Mouse (Mus musculus): ENCODE results near the gene Sarm1. TPM values are rescaled to one million over a fixed set of nuclear protein-coding genes. Genes with fewer than 3 reads are reported as not detected.

The Sarm1 gene
- polyA plus RNA-seq, 1 experiment from 2014 or later = 0.25 TPM

DNA sequence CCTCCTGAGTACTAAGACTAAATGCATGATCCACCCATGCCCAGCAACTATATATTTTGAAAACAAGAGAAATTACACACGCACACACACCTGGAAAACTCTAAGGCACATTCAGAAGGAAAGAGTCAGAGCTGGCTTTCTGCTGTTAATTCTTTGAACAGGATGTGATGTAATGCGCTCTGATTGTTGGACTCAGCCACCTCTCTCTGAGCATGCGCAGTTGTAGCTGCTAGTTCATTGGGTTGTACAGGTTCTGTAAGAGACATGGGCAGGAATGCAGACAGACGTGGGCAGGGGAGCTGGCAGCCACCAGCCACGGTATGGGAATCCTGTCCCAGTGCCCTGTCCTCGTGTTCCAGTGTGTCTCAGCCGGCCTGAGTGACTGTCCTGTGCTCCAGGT lies 43.3 kb downstream of the Sarm1 start:
- no peaks in the 10 kb centered on the region for H3K36me3 ChIP-seq
- no peak overlapping the region for H3K27ac ChIP-seq
- H3K9ac ChIP-seq = no peak overlapping the region
- ATAC-seq = no peak
- no peak overlapping the region for H3K4me2 ChIP-seq
- no peaks in the 10 kb centered on the region for H3K4me1 ChIP-seq
- 57% methylated on average over 7 of the region's 7 CpGs for WGBS (ENCODE audit: insufficient replicate concordance)
- H3K4me3 ChIP-seq = no peak overlapping the region
- peaks cover 40% of the 10 kb centered on the region for H3K27me3 ChIP-seq (replicated peaks)
- no peaks in the 10 kb centered on the region for H3K9me3 ChIP-seq (replicated peaks)

DNA sequence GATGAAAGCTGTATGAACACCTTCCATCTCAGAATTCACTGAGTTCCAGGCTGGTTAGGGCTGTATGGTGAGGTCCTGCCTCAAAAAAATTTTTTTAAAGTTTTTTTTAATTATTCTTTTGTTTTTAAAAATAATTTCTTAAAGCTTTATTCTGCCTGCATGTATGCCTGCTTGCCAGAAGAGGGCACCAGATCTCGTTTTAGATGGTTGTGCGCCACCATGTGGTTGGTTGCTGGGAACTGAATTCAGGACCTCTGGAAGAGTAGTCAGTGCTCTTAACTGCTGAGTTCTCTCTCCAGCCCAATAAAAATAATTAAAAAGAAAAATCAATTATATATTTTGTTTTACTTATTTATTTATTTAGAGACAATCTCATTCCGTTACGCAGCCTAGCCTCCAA lies 43.9 kb downstream of the Sarm1 start:
- no peak overlapping the region for H3K9ac ChIP-seq

DNA sequence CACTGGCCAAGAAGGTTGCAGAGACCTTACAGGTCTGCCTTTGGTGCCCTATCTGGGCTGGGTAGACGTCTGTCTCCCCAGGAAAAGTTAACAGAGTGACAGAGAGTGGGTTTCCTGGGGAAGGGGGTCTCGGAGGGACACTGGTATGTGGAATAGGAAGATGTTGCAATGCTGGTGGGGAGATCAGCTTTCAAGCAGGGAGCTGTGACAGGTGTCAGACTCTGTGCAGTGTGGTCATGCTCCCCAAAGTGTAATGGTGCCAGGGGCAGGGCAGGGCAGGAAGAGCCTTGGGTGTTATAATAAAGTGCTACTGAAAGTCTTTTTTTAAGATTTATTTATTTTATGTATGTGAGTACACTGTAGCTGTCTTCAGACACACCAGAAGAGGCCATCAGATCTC lies 47.2 kb downstream of the Sarm1 start:
- no peak overlapping the region for H3K4me3 ChIP-seq
- H3K4me2 ChIP-seq = no peak overlapping the region
- no peaks in the 10 kb centered on the region for H3K9me3 ChIP-seq (replicated peaks)
- no peaks in the 10 kb centered on the region for H3K36me3 ChIP-seq
- H3K27me3 ChIP-seq (replicated peaks) = peaks cover 27% of the 10 kb centered on the region
- WGBS (ENCODE audit: insufficient replicate concordance) = 14% methylated on average over 2 of the region's 2 CpGs
- no peak for ATAC-seq
- no peak overlapping the region for H3K9ac ChIP-seq
- H3K27ac ChIP-seq = no peak overlapping the region
- no peaks in the 10 kb centered on the region for H3K4me1 ChIP-seq

More for the DNA sequence above, 43.9 kb downstream of the Sarm1 start:
- Histone ChIP-seq H3K27ac (no peak overlapping the region), H3K4me1 (no peaks in the 10 kb centered on the region), H3K36me3 (no peaks in the 10 kb centered on the region), H3K4me2 (no peak overlapping the region), H3K4me3 (no peak overlapping the region), H3K9me3 (replicated peaks) (no peaks in the 10 kb centered on the region), H3K27me3 (replicated peaks) (peaks cover 40% of the 10 kb centered on the region)
- WGBS (ENCODE audit: insufficient replicate concordance) = 6% methylated on average over 4 of the region's 4 CpGs
- no peak for ATAC-seq

DNA sequence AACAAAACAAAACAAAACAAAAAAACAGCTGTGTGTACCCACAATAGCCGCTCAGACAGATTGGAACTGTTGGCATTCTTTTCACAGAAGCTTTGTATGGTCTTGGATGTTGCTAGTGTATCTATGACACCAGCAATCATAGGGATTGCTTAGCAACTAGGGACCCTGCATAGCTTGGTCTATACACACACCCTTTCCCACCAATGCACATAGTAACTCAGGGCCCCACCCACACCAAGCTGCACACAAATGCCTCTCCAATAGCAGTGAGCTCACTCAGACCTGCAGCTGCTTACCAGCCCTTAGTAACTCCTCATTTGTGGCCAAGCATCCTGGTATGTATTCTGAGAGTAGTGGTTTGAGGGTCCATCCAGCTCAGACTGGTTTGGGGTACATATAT lies 49.3 kb downstream of the Sarm1 start:
- 91% methylated on average over 1 of the region's 1 CpGs for WGBS (ENCODE audit: insufficient replicate concordance)
- Histone ChIP-seq H3K4me2 (no peak overlapping the region), H3K9ac (no peak overlapping the region), H3K36me3 (no peaks in the 10 kb centered on the region), H3K9me3 (replicated peaks) (no peaks in the 10 kb centered on the region), H3K4me1 (no peaks in the 10 kb centered on the region), H3K4me3 (no peak overlapping the region), H3K27me3 (replicated peaks) (peaks cover 22% of the 10 kb centered on the region), H3K27ac (no peak overlapping the region)
- ATAC-seq = no peak

DNA sequence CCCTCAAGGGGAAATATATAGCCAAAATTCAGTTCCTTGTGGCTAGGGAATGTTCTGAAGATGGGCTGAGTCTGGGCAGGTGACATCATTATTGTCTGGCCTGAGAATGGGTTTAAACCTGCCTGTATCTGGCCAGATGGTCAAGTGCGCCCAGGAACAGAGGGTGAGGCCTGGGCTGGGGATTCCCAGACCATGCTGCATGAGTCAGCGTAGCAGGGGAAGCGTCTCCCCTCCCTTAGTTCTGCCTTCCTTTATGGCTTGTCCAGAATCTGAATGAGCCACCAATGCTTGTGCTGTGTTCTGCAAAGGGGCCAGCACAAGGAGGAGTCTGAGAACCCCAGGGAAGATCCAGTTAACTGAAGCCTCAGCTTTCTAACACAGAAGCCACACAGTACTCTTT lies 50.4 kb downstream of the Sarm1 start:
- Histone ChIP-seq H3K27ac (no peak overlapping the region), H3K9ac (no peak overlapping the region), H3K9me3 (replicated peaks) (no peaks in the 10 kb centered on the region), H3K27me3 (replicated peaks) (peaks cover 15% of the 10 kb centered on the region), H3K36me3 (no peaks in the 10 kb centered on the region), H3K4me2 (no peak overlapping the region), H3K4me3 (no peak overlapping the region), H3K4me1 (no peaks in the 10 kb centered on the region)
- 32% methylated on average over 3 of the region's 3 CpGs for WGBS (ENCODE audit: insufficient replicate concordance)
- no peak for ATAC-seq

DNA sequence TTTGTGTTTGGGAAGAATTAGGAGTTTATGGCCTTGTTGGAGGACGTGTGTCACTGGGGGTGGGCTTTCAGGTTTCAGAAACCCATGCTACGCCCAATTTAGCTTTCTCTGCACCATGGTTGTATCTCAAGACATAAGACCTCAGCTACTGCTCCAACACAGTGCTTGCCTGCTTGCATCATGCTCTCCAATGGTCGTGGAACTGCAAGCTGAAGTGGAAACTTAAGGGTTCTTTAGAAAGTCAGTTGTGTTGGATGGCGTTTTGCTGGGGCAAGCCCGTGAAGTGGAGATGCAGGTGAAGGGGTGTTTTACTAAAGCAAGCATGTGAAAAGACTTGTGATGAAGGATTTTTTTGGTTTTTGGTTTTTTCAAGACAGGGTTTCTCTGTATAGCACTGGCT lies 54.4 kb downstream of the Sarm1 start:
- 67% methylated on average over 5 of the region's 5 CpGs for WGBS (ENCODE audit: insufficient replicate concordance)
- no peak for ATAC-seq

DNA sequence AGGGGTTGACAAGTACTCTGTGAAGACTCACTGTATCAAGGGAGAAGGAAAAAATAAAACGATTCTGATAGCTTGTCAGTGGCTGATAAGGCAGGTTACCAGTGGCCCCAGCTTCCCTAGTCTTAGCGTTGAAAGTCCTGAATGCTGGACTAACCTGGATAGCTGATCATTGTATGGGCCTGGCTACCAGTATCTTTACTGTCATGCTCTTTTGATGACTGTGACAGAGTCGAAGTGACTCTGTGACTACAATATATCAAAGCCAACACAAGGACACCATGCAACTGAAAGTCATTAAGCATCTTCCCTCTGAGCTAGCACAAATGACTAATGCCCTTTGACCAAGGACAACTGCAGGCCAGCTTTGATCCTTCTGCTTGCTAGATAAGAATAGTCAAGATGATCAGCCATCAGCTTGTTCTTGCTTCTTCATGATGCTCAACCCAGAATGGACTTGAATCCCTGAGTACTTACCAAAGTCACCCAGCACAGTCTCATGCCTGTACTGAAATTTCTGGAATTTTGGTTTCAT lies 59.1 kb downstream of the Sarm1 start:
- 39% methylated on average over 3 of the region's 3 CpGs for WGBS (ENCODE audit: insufficient replicate concordance)
- Histone ChIP-seq H3K9ac (no peak overlapping the region), H3K4me1 (0 out of 2 replicates have a peak, but pooled peaks cover 6% of the 10 kb centered on the region), H3K4me2 (no peak overlapping the region), H3K27me3 (replicated peaks) (peaks cover 10% of the 10 kb centered on the region; the same call in 1 of the 2 replicates), H3K4me3 (no peak overlapping the region), H3K27ac (no peak overlapping the region), H3K9me3 (replicated peaks) (no peaks in the 10 kb centered on the region), H3K36me3 (no peaks in the 10 kb centered on the region)
- no peak for ATAC-seq

More for the DNA sequence above, 54.4 kb downstream of the Sarm1 start:
- Histone ChIP-seq H3K4me2 (no peak overlapping the region), H3K4me3 (no peak overlapping the region), H3K36me3 (no peaks in the 10 kb centered on the region), H3K9ac (no peak overlapping the region), H3K4me1 (no peaks in the 10 kb centered on the region), H3K9me3 (replicated peaks) (no peaks in the 10 kb centered on the region), H3K27me3 (replicated peaks) (no peaks in the 10 kb centered on the region; the same call in 1 of the 2 replicates), H3K27ac (no peak overlapping the region)

DNA sequence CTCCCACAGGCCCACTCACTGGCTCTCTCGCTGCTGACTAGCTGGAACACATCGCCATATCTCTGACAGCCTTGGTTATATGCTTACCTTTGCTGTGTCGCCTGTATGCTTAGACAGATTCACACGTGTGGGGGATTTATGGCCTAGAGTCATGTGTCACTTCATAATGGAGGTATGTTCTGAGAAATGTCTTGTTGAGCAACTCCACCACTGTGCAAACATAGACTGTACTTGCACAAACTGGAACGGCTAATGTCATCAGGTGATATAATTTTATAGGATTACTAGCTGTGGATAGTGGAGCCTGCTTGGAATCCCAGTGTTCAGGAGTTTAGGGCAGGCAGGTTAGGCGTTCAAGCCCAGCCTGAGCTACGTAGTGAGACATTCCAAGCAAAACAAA lies 60.4 kb downstream of the Sarm1 start:
- 0 out of 2 replicates have a peak, but pooled peaks cover 6% of the 10 kb centered on the region for H3K4me1 ChIP-seq
- H3K27ac ChIP-seq = no peak overlapping the region
- H3K9ac ChIP-seq = no peak overlapping the region
- H3K9me3 ChIP-seq (replicated peaks) = no peaks in the 10 kb centered on the region
- no peak overlapping the region for H3K4me3 ChIP-seq
- H3K36me3 ChIP-seq = no peaks in the 10 kb centered on the region
- 68% methylated on average over 7 of the region's 7 CpGs for WGBS (ENCODE audit: insufficient replicate concordance)
- ATAC-seq = no peak
- H3K27me3 ChIP-seq (replicated peaks) = peaks cover 10% of the 10 kb centered on the region; the same call in 1 of the 2 replicates
- no peak overlapping the region for H3K4me2 ChIP-seq

DNA sequence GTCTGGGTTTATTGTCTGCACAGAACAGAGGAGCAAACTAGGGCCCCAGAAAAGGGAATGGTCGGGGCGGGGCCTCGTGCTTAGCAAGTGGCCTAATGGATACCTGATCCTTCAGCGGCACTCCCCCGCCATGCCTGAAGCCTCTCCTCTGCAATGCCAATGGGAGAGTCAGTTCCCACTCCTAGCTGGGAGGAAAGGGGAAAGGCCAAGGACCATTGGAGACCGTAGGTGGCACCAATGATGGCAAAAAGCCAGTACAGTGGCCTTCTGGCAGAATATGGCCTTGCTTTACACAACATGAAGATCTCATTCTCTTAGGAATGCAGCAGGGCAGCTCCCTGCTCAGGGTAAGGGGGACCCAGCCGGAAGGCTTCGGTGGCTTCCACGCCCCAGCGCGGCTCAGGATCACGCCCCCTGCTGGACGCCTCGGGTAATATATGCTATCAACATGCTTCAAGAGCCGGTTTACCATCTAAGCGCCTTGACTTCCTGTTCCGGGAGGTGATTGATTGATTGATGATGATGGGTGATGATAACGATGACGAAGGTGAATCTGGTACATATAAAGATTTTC lies 61.7 kb downstream of the Sarm1 start:
- H3K27ac ChIP-seq = no peak overlapping the region
- peaks cover 10% of the 10 kb centered on the region; the same call in 1 of the 2 replicates for H3K27me3 ChIP-seq (replicated peaks)
- no peak for ATAC-seq
- no peak overlapping the region for H3K4me3 ChIP-seq
- H3K4me1 ChIP-seq = 0 out of 2 replicates have a peak, but pooled peaks cover 9% of the 10 kb centered on the region
- H3K36me3 ChIP-seq = no peaks in the 10 kb centered on the region
- H3K9me3 ChIP-seq (replicated peaks) = no peaks in the 10 kb centered on the region
- no peak overlapping the region for H3K9ac ChIP-seq
- WGBS (ENCODE audit: insufficient replicate concordance) = 7% methylated on average over 19 of the region's 19 CpGs
- H3K4me2 ChIP-seq = peak overlapping the region; percentile 11

DNA sequence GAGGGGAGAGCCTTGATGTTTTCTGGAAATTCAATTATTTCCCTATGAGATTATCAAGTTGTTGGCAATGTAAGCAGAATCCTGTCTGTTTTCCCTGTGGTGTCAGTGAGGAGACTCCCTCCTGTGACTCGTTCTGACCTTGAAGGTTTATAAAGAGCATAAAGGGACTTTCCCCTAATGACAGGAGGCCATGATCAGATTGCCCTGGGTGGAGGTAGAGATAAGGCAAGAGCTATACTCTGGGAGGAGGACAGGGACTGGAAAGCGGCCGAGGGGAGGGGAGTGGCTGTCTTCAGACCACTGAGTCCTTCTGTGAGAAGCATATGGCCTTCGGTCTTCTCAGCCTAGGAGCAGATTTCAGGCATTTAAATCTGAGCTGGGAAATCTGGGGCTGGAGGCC lies 63.5 kb downstream of the Sarm1 start:
- H3K27ac ChIP-seq = no peak overlapping the region
- no peak overlapping the region for H3K4me2 ChIP-seq
- ATAC-seq = no peak
- H3K9ac ChIP-seq = no peak overlapping the region
- H3K4me3 ChIP-seq = no peak overlapping the region
- peaks cover 10% of the 10 kb centered on the region; the same call in 1 of the 2 replicates for H3K27me3 ChIP-seq (replicated peaks)
- no peaks in the 10 kb centered on the region for H3K36me3 ChIP-seq
- H3K4me1 ChIP-seq = 0 out of 2 replicates have a peak, but pooled peaks cover 9% of the 10 kb centered on the region
- WGBS (ENCODE audit: insufficient replicate concordance) = 32% methylated on average over 4 of the region's 4 CpGs
- no peaks in the 10 kb centered on the region for H3K9me3 ChIP-seq (replicated peaks)

DNA sequence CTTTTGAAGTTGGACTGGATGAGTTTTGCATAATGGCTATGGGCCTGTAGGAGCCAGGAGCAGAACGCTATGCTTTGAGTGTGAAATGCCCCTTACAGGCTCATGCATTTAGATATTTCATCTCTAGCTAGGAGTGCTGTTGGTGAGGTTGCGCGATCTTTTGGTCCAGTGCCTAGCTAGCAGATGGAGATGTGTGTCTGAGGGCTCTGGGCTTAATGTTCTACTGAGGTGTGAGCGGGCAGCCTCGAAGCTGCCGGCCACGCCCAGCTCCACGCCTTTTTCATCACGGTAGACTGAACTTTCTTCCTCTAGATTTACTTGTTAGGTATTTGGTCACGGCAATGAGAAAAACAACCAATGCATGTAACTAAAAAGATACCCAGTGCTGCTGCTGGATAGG lies 66.4 kb downstream of the Sarm1 start:
- WGBS (ENCODE audit: insufficient replicate concordance) = 75% methylated on average over 10 of the region's 10 CpGs
- no peaks in the 10 kb centered on the region for H3K36me3 ChIP-seq
- no peaks in the 10 kb centered on the region for H3K9me3 ChIP-seq (replicated peaks)
- ATAC-seq = no peak
- H3K27ac ChIP-seq = no peak overlapping the region
- H3K4me2 ChIP-seq = no peak overlapping the region
- no peak overlapping the region for H3K4me3 ChIP-seq
- peaks cover 10% of the 10 kb centered on the region for H3K27me3 ChIP-seq (replicated peaks)
- 0 out of 2 replicates have a peak, but pooled peaks cover 9% of the 10 kb centered on the region for H3K4me1 ChIP-seq
- no peak overlapping the region for H3K9ac ChIP-seq

DNA sequence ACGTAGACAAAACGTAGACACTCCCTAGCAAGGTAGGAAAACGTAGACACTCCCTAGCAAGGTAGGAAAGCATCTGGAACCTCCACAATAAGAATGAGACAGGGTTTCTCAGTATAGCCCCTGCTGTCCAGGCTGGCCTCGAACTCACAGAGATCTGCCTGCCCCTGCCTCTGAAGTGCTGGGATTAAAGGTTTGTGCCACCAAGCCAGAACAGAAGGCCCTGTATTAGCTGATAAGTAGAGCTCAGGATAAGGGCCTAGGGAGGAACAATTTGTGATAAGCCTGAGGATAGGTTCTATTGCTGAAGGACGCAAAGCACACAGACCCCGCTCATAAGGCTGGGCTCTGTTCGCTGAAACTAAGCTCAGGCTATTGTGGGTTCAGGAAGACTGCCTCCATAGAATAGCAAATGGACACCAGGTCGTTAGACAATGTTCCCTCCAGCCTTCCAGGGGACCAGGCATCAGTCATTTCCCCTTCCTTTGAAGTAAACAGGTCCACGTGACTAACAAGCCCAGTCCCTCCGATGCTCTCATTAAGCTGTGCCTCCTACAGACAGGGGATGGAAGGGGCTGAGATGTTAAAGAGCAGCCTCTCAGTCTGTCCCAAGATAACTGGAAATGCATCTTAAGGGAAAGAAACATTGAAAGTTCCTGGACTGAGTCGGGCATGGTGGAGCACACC lies 67.2 kb downstream of the Sarm1 start:
- Histone ChIP-seq H3K4me1 (0 out of 2 replicates have a peak, but pooled peaks cover 3% of the 10 kb centered on the region), H3K9me3 (replicated peaks) (no peaks in the 10 kb centered on the region), H3K9ac (no peak overlapping the region), H3K36me3 (no peaks in the 10 kb centered on the region), H3K27me3 (replicated peaks) (peaks cover 14% of the 10 kb centered on the region), H3K4me3 (no peak overlapping the region), H3K4me2 (no peak overlapping the region), H3K27ac (no peak overlapping the region)
- 44% methylated on average over 11 of the region's 11 CpGs for WGBS (ENCODE audit: insufficient replicate concordance)
- no peak for ATAC-seq
